Mouse (Mus musculus): ENCODE data around the gene Dtwd1. TPM values are rescaled to one million over a fixed set of nuclear protein-coding genes. Genes with fewer than 3 reads are reported as not detected.
"Not testable (repeated sequence)": the region's sequence is repeated elsewhere in the genome, so short reads cannot be mapped to it uniquely, and the experiment has no call there.

Gene Dtwd1
- polyA plus RNA-seq, 1 experiment from 2014 or later: 30.5 TPM

- 71% methylated on average over 12 of the region's 12 CpGs for WGBS
- ATAC-seq (ENCODE audit: low FRiP score, low TSS enrichment): no peak
- H3K9ac ChIP-seq (ENCODE audit: low read depth, low read length): no peak overlapping the region
- H3K9me3 ChIP-seq (ENCODE audit: control insufficient read depth, low read length): no peaks in the 10 kb centered on the region
- no peaks in the 10 kb centered on the region for H3K36me3 ChIP-seq (ENCODE audit: control insufficient read depth, insufficient read depth, low read length)
- no peak overlapping the region for H3K4me2 ChIP-seq (replicated peaks; ENCODE audit: low read depth, low read length)
- no peaks in the 10 kb centered on the region for H3K4me1 ChIP-seq (ENCODE audit: control insufficient read depth, insufficient read depth, low read length)
- H3K4me3 ChIP-seq (ENCODE audit: low read length): no peak overlapping the region
- H3K27ac ChIP-seq (ENCODE audit: low read depth, low read length): no peak overlapping the region
- H3K27me3 ChIP-seq (ENCODE audit: control insufficient read depth, insufficient read depth, low read length): no peaks in the 10 kb centered on the region
Measured at GRCm38 (mm10) chr2:126195631-126196356, 43.9 kb downstream of the Dtwd1 start.

- Histone ChIP-seq H3K9ac (ENCODE audit: low read depth, low read length) (no peak overlapping the region), H3K4me2 (replicated peaks; ENCODE audit: low read depth, low read length) (no peak overlapping the region), H3K4me3 (ENCODE audit: low read length) (no peak overlapping the region), H3K4me1 (ENCODE audit: control insufficient read depth, insufficient read depth, low read length) (no peaks in the 10 kb centered on the region), H3K27me3 (ENCODE audit: control insufficient read depth, insufficient read depth, low read length) (no peaks in the 10 kb centered on the region), H3K27ac (ENCODE audit: low read depth, low read length) (no peak overlapping the region), H3K9me3 (ENCODE audit: control insufficient read depth, low read length) (no peaks in the 10 kb centered on the region), H3K36me3 (ENCODE audit: control insufficient read depth, insufficient read depth, low read length) (no peaks in the 10 kb centered on the region)
- 53% methylated on average over 3 of the region's 3 CpGs for WGBS
- ATAC-seq (ENCODE audit: low FRiP score, low TSS enrichment): no peak
Measured at GRCm38 (mm10) chr2:126198971-126199370, 47.0 kb downstream of the Dtwd1 start.

- Histone ChIP-seq H3K4me2 (replicated peaks; ENCODE audit: low read depth, low read length) (no peak overlapping the region), H3K4me1 (ENCODE audit: control insufficient read depth, insufficient read depth, low read length) (no peaks in the 10 kb centered on the region), H3K36me3 (ENCODE audit: control insufficient read depth, insufficient read depth, low read length) (no peaks in the 10 kb centered on the region), H3K27ac (ENCODE audit: low read depth, low read length) (no peak overlapping the region), H3K27me3 (ENCODE audit: control insufficient read depth, insufficient read depth, low read length) (no peaks in the 10 kb centered on the region), H3K9ac (ENCODE audit: low read depth, low read length) (no peak overlapping the region), H3K9me3 (ENCODE audit: control insufficient read depth, low read length) (no peaks in the 10 kb centered on the region), H3K4me3 (ENCODE audit: low read length) (no peak overlapping the region)
- WGBS: 90% methylated on average over 6 of the region's 6 CpGs
- ATAC-seq (ENCODE audit: low FRiP score, low TSS enrichment): no peak
Measured at GRCm38 (mm10) chr2:126211011-126211680, 59.2 kb downstream of the Dtwd1 start.

DNA sequence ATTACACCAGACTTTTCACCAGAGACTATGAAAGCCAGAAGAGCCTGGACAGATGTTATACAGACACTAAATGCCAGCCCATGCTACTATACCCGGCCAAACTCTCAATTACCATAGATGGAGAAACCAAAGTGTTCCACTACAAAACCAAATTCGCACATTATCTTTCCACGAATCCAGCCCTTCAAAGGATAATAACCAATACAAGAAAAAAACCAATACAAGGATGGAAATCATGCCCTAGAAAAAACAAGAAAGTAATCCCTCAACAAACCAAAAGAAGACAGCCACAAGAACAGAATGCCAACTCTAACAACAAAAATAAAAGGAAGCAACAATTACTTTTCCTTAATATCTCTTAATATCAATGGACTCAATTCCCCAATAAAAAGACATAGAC lies 62.9 kb downstream of the Dtwd1 start, which contains the start of gene Gm17555:
TSS of gene Gm17555 (plus strand) at position 301 of the 400 bp plus-strand sequence.
- H3K4me2 ChIP-seq (replicated peaks; ENCODE audit: low read depth, low read length); H3K4me3 ChIP-seq (ENCODE audit: low read length); H3K27me3 ChIP-seq (ENCODE audit: control insufficient read depth, insufficient read depth, low read length); H3K27ac ChIP-seq (ENCODE audit: low read depth, low read length); H3K9me3 ChIP-seq (ENCODE audit: control insufficient read depth, low read length); H3K9ac ChIP-seq (ENCODE audit: low read depth, low read length); ATAC-seq (ENCODE audit: low FRiP score, low TSS enrichment); H3K36me3 ChIP-seq (ENCODE audit: control insufficient read depth, insufficient read depth, low read length); H3K4me1 ChIP-seq (ENCODE audit: control insufficient read depth, insufficient read depth, low read length): not testable (repeated sequence)
- WGBS: 96% methylated on average over 3 of the region's 3 CpGs

Other genes starting within 250 kb of the Dtwd1 start
- 0.30 and 0.80 TPM in 2 replicates for gene Fgf7, start 117.5 kb upstream of the Dtwd1 start, polyA plus RNA-seq (2014; fragmentation: Nextera tagmentation; extraction: Ambion mirVana)
- gene Fam227b, start 137 bp upstream of the Dtwd1 start, polyA plus RNA-seq (2014; fragmentation: Nextera tagmentation; extraction: Ambion mirVana): not detected in 2 replicates
- not detected in 2 replicates for gene Gm17555, start 63.0 kb downstream of the Dtwd1 start, polyA plus RNA-seq (2014; fragmentation: Nextera tagmentation; extraction: Ambion mirVana)